Mouse (Mus musculus) neural tube, embryonic 13.5 days (tissue): ENCODE results near the gene Nbea. TPM values are rescaled to one million over a fixed set of nuclear protein-coding genes. Genes with fewer than 3 reads are reported as not detected.
"Not testable (repeated sequence)": the region's sequence is repeated elsewhere in the genome, so short reads cannot be mapped to it uniquely, and the experiment has no call there.

Experiments
- ATAC-seq: fragments of 200-750 bp; cut with Nextera tagmentation; 2 replicates; pipeline ENCODE4 v1.8.0; 2017; ENCODE audit warnings: low read depth, mild to moderate bottlenecking, moderate TSS enrichment, moderate library complexity
- H3K27ac ChIP-seq: fragments of 300-500 bp; sonication (generic); replicated peaks from 2 replicates; pipeline ENCODE4 v1.5.1; 2015; ENCODE audit warnings: moderate library complexity, mild to moderate bottlenecking, inconsistent platforms
- H3K27me3 ChIP-seq: fragments of 300-500 bp; sonication (generic); 2 replicates; pipeline ENCODE4 v1.6.1; 2015; ENCODE audit warnings: mild to moderate bottlenecking, inconsistent platforms
- H3K36me3 ChIP-seq: fragments of 300-500 bp; sonication (generic); 2 replicates; pipeline ENCODE4 v1.6.1; 2015; ENCODE audit warnings: mild to moderate bottlenecking, inconsistent platforms
- H3K4me1 ChIP-seq: fragments of 300-500 bp; sonication (generic); replicated peaks from 2 replicates; pipeline ENCODE4 v1.6.1; 2015; ENCODE audit warnings: inconsistent platforms
- H3K4me2 ChIP-seq: fragments of 300-500 bp; sonication (generic); 2 replicates; pipeline ENCODE4 v1.6.1; 2015; ENCODE audit warnings: inconsistent platforms, mild to moderate bottlenecking, moderate library complexity
- H3K4me3 ChIP-seq: fragments of 300-500 bp; sonication (generic); 2 replicates; pipeline ENCODE4 v1.5.1; 2015; ENCODE audit warnings: mild to moderate bottlenecking, inconsistent platforms
- H3K9ac ChIP-seq: fragments of 300-500 bp; sonication (generic); 2 replicates; pipeline ENCODE4 v1.6.1; 2015; ENCODE audit warnings: moderate library complexity, mild to moderate bottlenecking, inconsistent platforms
- H3K9me3 ChIP-seq: fragments of 300-500 bp; sonication (generic); 2 replicates; pipeline ENCODE4 v1.6.1; 2016; ENCODE audit warnings: inconsistent platforms
- WGBS: fragments of 180-500 bp; shearing (Covaris S2); methylation state at CpG from one replicate; pipeline ENCODE4 v1.1.7; 2015; 5-methylcytosine and 5-hydroxymethylcytosine counted together
- polyA plus RNA-seq: library from polyadenylated mRNA; unstranded; fragments of >200 nt; fragmentation: Nextera tagmentation; extraction: Ambion mirVana; gene quantifications from 2 replicates; pipeline ENCODE4 v1.2.1, GENCODE M21; 2015

Nbea gene
- polyA plus RNA-seq, 1 experiment from 2014 or later: 51.3 TPM

GRCm38 (mm10) chr3:56011132-56011531, 172.4 kb downstream of the Nbea start:
- H3K4me3 ChIP-seq: no peak overlapping the region
- WGBS: 69% methylated on average over 3 of the region's 3 CpGs
- no peak overlapping the region for H3K9ac ChIP-seq
- H3K36me3 ChIP-seq: peaks cover 21% of the 10 kb centered on the region
- no peak overlapping the region for H3K4me2 ChIP-seq
- no peaks in the 10 kb centered on the region for H3K9me3 ChIP-seq
- H3K27me3 ChIP-seq: no peaks in the 10 kb centered on the region
- no peak for ATAC-seq
- H3K27ac ChIP-seq: no peak overlapping the region
- H3K4me1 ChIP-seq: no peaks in the 10 kb centered on the region

GRCm38 (mm10) chr3:56007991-56008390, 175.5 kb downstream of the Nbea start:
- no peak overlapping the region for H3K4me2 ChIP-seq
- peaks cover 34% of the 10 kb centered on the region for H3K36me3 ChIP-seq
- no peak overlapping the region for H3K27ac ChIP-seq
- ATAC-seq: no peak
- H3K4me3 ChIP-seq: no peak overlapping the region
- no peaks in the 10 kb centered on the region for H3K9me3 ChIP-seq
- no peaks in the 10 kb centered on the region for H3K4me1 ChIP-seq
- 29% methylated on average over 2 of the region's 2 CpGs for WGBS
- no peak overlapping the region for H3K9ac ChIP-seq
- no peaks in the 10 kb centered on the region for H3K27me3 ChIP-seq

- Histone ChIP-seq H3K36me3 (peaks cover 17% of the 10 kb centered on the region), H3K4me2 (no peak overlapping the region), H3K9ac (no peak overlapping the region), H3K27me3 (no peaks in the 10 kb centered on the region), H3K27ac (no peak overlapping the region), H3K9me3 (no peaks in the 10 kb centered on the region), H3K4me3 (no peak overlapping the region), H3K4me1 (no peaks in the 10 kb centered on the region)
- 2% methylated on average over 1 of the region's 1 CpGs for WGBS
- ATAC-seq: no peak
Measured at GRCm38 (mm10) chr3:56000259-56000658, 183.2 kb downstream of the Nbea start.

GRCm38 (mm10) chr3:55978361-55978760, 205.1 kb downstream of the Nbea start:
- H3K4me2 ChIP-seq: no peak overlapping the region
- no peaks in the 10 kb centered on the region for H3K27me3 ChIP-seq
- no peak overlapping the region for H3K27ac ChIP-seq
- no peaks in the 10 kb centered on the region for H3K4me1 ChIP-seq
- ATAC-seq: no peak
- no peak overlapping the region for H3K9ac ChIP-seq
- no peak overlapping the region for H3K4me3 ChIP-seq
- H3K9me3 ChIP-seq: peaks cover 10% of the 10 kb centered on the region; the same call in 1 of the 2 replicates
- WGBS: 94% methylated on average over 2 of the region's 2 CpGs
- H3K36me3 ChIP-seq: peaks cover 45% of the 10 kb centered on the region

GRCm38 (mm10) chr3:55976986-55977385, 206.5 kb downstream of the Nbea start:
- ATAC-seq, H3K4me3 ChIP-seq, H3K4me2 ChIP-seq, H3K27ac ChIP-seq, H3K9me3 ChIP-seq, H3K27me3 ChIP-seq, H3K9ac ChIP-seq, H3K4me1 ChIP-seq: not testable (repeated sequence)
- WGBS: 96% methylated on average over 14 of the region's 14 CpGs
- peaks cover 33% of the 10 kb centered on the region for H3K36me3 ChIP-seq

- Histone ChIP-seq H3K9ac (no peak overlapping the region), H3K4me3 (no peak overlapping the region), H3K27ac (peak overlapping the region; percentile 52), H3K27me3 (no peaks in the 10 kb centered on the region), H3K4me2 (no peak overlapping the region), H3K9me3 (no peaks in the 10 kb centered on the region), H3K4me1 (peaks cover 8% of the 10 kb centered on the region), H3K36me3 (peaks cover 23% of the 10 kb centered on the region)
- ATAC-seq: peak; percentile 27; the same call in 1 of the 2 replicates
- WGBS: 20% methylated on average over 10 of the region's 10 CpGs
Measured at GRCm38 (mm10) chr3:55965723-55966156, 217.8 kb downstream of the Nbea start.

- no peaks in the 10 kb centered on the region for H3K9me3 ChIP-seq
- no peak overlapping the region for H3K27ac ChIP-seq
- H3K27me3 ChIP-seq: no peaks in the 10 kb centered on the region
- no peak overlapping the region for H3K9ac ChIP-seq
- no peak for ATAC-seq
- H3K4me1 ChIP-seq: peaks cover 8% of the 10 kb centered on the region
- no peak overlapping the region for H3K4me2 ChIP-seq
- H3K36me3 ChIP-seq: peaks cover 19% of the 10 kb centered on the region
- H3K4me3 ChIP-seq: no peak overlapping the region
- WGBS: 83% methylated on average over 8 of the region's 8 CpGs
Measured at GRCm38 (mm10) chr3:55963032-55963431, 220.5 kb downstream of the Nbea start.

GRCm38 (mm10) chr3:55949994-55950393, 233.5 kb downstream of the Nbea start:
- Histone ChIP-seq H3K9ac (no peak overlapping the region), H3K36me3 (peaks cover 14% of the 10 kb centered on the region), H3K27me3 (no peaks in the 10 kb centered on the region), H3K4me2 (no peak overlapping the region), H3K9me3 (no peaks in the 10 kb centered on the region), H3K4me3 (no peak overlapping the region), H3K27ac (peak overlapping the region; percentile 54), H3K4me1 (peaks cover 3% of the 10 kb centered on the region; the same call in 1 of the 2 replicates)
- 27% methylated on average over 5 of the region's 5 CpGs for WGBS
- ATAC-seq: peak; percentile 86

- no peak overlapping the region for H3K4me3 ChIP-seq
- H3K9me3 ChIP-seq: no peaks in the 10 kb centered on the region
- WGBS: 95% methylated on average over 2 of the region's 2 CpGs
- H3K4me2 ChIP-seq: no peak overlapping the region
- no peak overlapping the region for H3K27ac ChIP-seq
- H3K27me3 ChIP-seq: no peaks in the 10 kb centered on the region
- no peak for ATAC-seq
- H3K4me1 ChIP-seq: peaks cover 3% of the 10 kb centered on the region; the same call in 1 of the 2 replicates
- no peak overlapping the region for H3K9ac ChIP-seq
- peaks cover 12% of the 10 kb centered on the region; the same call in 1 of the 2 replicates for H3K36me3 ChIP-seq
Measured at GRCm38 (mm10) chr3:55949148-55949547, 234.4 kb downstream of the Nbea start.

GRCm38 (mm10) chr3:55927343-55927742, 256.2 kb downstream of the Nbea start:
- no peak overlapping the region for H3K9ac ChIP-seq
- peaks cover 31% of the 10 kb centered on the region for H3K36me3 ChIP-seq
- H3K4me1 ChIP-seq: no peaks in the 10 kb centered on the region
- no peaks in the 10 kb centered on the region for H3K9me3 ChIP-seq
- ATAC-seq: no peak
- 0 out of 2 replicates have a peak overlapping the region, but pooled peaks have one; percentile 5 for H3K27ac ChIP-seq
- no peaks in the 10 kb centered on the region for H3K27me3 ChIP-seq
- no peak overlapping the region for H3K4me3 ChIP-seq
- no peak overlapping the region for H3K4me2 ChIP-seq
- 44% methylated on average over 2 of the region's 2 CpGs for WGBS

- peaks cover 26% of the 10 kb centered on the region for H3K36me3 ChIP-seq
- H3K4me2 ChIP-seq: no peak overlapping the region
- H3K9me3 ChIP-seq: no peaks in the 10 kb centered on the region
- no peaks in the 10 kb centered on the region for H3K27me3 ChIP-seq
- 91% methylated on average over 1 of the region's 1 CpGs for WGBS
- no peak overlapping the region for H3K9ac ChIP-seq
- H3K4me1 ChIP-seq: no peaks in the 10 kb centered on the region
- no peak overlapping the region for H3K27ac ChIP-seq
- no peak overlapping the region for H3K4me3 ChIP-seq
- no peak for ATAC-seq
Measured at GRCm38 (mm10) chr3:55909290-55909689, 274.2 kb downstream of the Nbea start.

- H3K9me3 ChIP-seq: no peaks in the 10 kb centered on the region
- H3K27me3 ChIP-seq: no peaks in the 10 kb centered on the region
- H3K4me2 ChIP-seq: no peak overlapping the region
- no peaks in the 10 kb centered on the region for H3K36me3 ChIP-seq
- 93% methylated on average over 5 of the region's 5 CpGs for WGBS
- no peak overlapping the region for H3K9ac ChIP-seq
- H3K4me3 ChIP-seq: no peak overlapping the region
- no peak for ATAC-seq
- H3K4me1 ChIP-seq: no peaks in the 10 kb centered on the region
- peak overlapping the region; percentile 3; the same call in 1 of the 2 replicates for H3K27ac ChIP-seq
Measured at GRCm38 (mm10) chr3:55890574-55890973, 292.9 kb downstream of the Nbea start.

GRCm38 (mm10) chr3:55889227-55889626, 294.3 kb downstream of the Nbea start:
- 60% methylated on average over 4 of the region's 4 CpGs for WGBS
- Histone ChIP-seq H3K9ac (no peak overlapping the region), H3K27me3 (no peaks in the 10 kb centered on the region), H3K27ac (0 out of 2 replicates have a peak overlapping the region, but pooled peaks have one; percentile 28), H3K4me2 (no peak overlapping the region), H3K9me3 (no peaks in the 10 kb centered on the region), H3K4me1 (no peaks in the 10 kb centered on the region), H3K36me3 (no peaks in the 10 kb centered on the region), H3K4me3 (no peak overlapping the region)
- ATAC-seq: no peak
